Mouse (Mus musculus) ES-Bruce4 (cell line): ENCODE data around the gene Tfeb.

Experiments
- CTCF ChIP-seq: IDR thresholded peaks from one replicate; pipeline ENCODE4 v1.8.1; 2011; ENCODE audit warnings: low read depth, low read length
- POLR2A ChIP-seq: IDR thresholded peaks from one replicate; pipeline ENCODE4 v1.8.1; 2011; ENCODE audit warnings: low read length; ENCODE audit not compliant: insufficient read depth

- TF ChIP-seq POLR2A (peak; percentile 17), CTCF (no peak)
These were observed 34.1 kb upstream of the Tfeb start for GRCm38 (mm10) chr17:47702548-47703345.
